11 mouse cellular contexts compared by ENCODE assay signal in genomic region chr12:24754693-24755092, GRCm38 (mm10). TPM values are rescaled to one million over a fixed set of nuclear protein-coding genes. Genes with fewer than 3 reads are reported as not detected.
DNase-seq lines count a peak whose midpoint lies in the region; TF ChIP-seq lines count a peak whose summit lies in the region.
"Had no signal": no experiment of that assay in that cellular context is flagged by ENCODE, and none has a peak within 500 bp of the region (broad histone marks: within the 10 kb centered on the region; RNA-seq: fewer than 3 reads in every experiment).

No protein-coding gene starts in this region.

- no peak for TF ChIP-seq CTCF in kidney, adult 2 months (conservative IDR thresholded peaks at IDR 0.05; ENCODE audit: insufficient read depth, insufficient read length, low read depth, low read length)
- TF ChIP-seq CTCF in thymus, adult 2 months (IDR thresholded peaks at IDR 0.05; ENCODE audit: borderline replicate concordance, control insufficient read depth, extremely low read depth, insufficient read depth, low read length, poor library complexity) = no peak

- peak; percentile 43 for DNase-seq in kidney, adult 2 months
- no peak for DNase-seq in kidney, adult 18-20 months
- DNase-seq in right cerebral cortex, postnatal 4 days = peak; percentile 19
- no peak for DNase-seq in right cerebral cortex, postnatal 25 days
- peak; percentile 16 to 24 for DNase-seq in kidney, postnatal 36 days
- DNase-seq in thymus, adult 2 months = no peak
- no peak for DNase-seq in heart, adult 18-20 months
- DNase-seq: adrenal gland, postnatal 25 days; retina, postnatal 1 day had no signal

- H3K27ac ChIP-seq in kidney, adult 2 months (ENCODE audit: insufficient read depth, low read depth, low read length) = no peak overlapping the region
- H3K27ac ChIP-seq in thymus, adult 2 months (ENCODE audit: control insufficient read depth, insufficient read depth, low read length) = no peak overlapping the region
- H3K27ac ChIP-seq: neural tube, embryonic 15.5 days had no signal

- H3K4me1 ChIP-seq in kidney, adult 2 months (ENCODE audit: control insufficient read depth, insufficient read depth, low read length) = no peaks in the 10 kb centered on the region
- peaks cover 5% of the 10 kb centered on the region for H3K4me1 ChIP-seq in thymus, adult 2 months (replicated peaks; ENCODE audit: control insufficient read depth, insufficient read depth, low read length)

- no peak for TF ChIP-seq POLR2A in kidney, adult 2 months (IDR thresholded peaks at IDR 0.05; ENCODE audit: low read depth, low read length)
- no peak for TF ChIP-seq POLR2A in thymus, adult 2 months (IDR thresholded peaks at IDR 0.05; ENCODE audit: control insufficient read depth, extremely low read depth, insufficient read depth, low read length, poor library complexity)

- WGBS in kidney, adult 2 months = 58% methylated on average over 5 of the region's 5 CpGs
- WGBS in thymus, adult 2 months = 88% methylated on average over 5 of the region's 5 CpGs

- no peaks in the 10 kb centered on the region for H3K36me3 ChIP-seq in kidney, adult 2 months (ENCODE audit: control insufficient read depth, insufficient read depth, low read length)
- H3K36me3 ChIP-seq in thymus, adult 2 months (ENCODE audit: control insufficient read depth, insufficient read depth, low read length) = no peaks in the 10 kb centered on the region
- H3K36me3 ChIP-seq: neural tube, embryonic 15.5 days had no signal

- no peak overlapping the region for H3K4me3 ChIP-seq in kidney, adult 2 months (ENCODE audit: insufficient read depth, low read depth, low read length)
- no peak overlapping the region for H3K4me3 ChIP-seq in thymus, adult 2 months (ENCODE audit: control insufficient read depth, insufficient read depth, low read length)
- H3K4me3 ChIP-seq: erythroblast, embryonic 14.5 days; neural tube, embryonic 15.5 days had no signal

- no peaks in the 10 kb centered on the region for H3K27me3 ChIP-seq in kidney, adult 2 months (replicated peaks; ENCODE audit: control insufficient read depth, insufficient read depth, low read length)
- H3K27me3 ChIP-seq in thymus, adult 2 months (ENCODE audit: control insufficient read depth, insufficient read depth, low read length) = no peaks in the 10 kb centered on the region
- H3K27me3 ChIP-seq: neural tube, embryonic 15.5 days had no signal

RNA-seq across cellular contexts. Expression of gene Rrm2, which starts 46.7 kb away (rescaled TPM):
- 1.3 and 1.6 TPM in 2 replicates for polyA plus RNA-seq in kidney, adult 2 months (2012; rRNA removed)
- 77.4 and 166 TPM in 2 replicates for polyA plus RNA-seq in thymus, adult 2 months (2012; rRNA removed)
- 1 to 10 TPM; 2.0 to 3.4 TPM for total RNA-seq in heart, adult 18-20 months (2021)

Comparison
In these comparisons a context has a peak if more than half of its experiments do, and no peak if none do; other contexts are left out.
1. DNase-seq: peak in kidney, adult 2 months (single experiment), right cerebral cortex, postnatal 4 days (single experiment) and kidney, postnatal 36 days (2 of 2); none in kidney, adult 18-20 months (single experiment), right cerebral cortex, postnatal 25 days (single experiment), thymus, adult 2 months (single experiment) and heart, adult 18-20 months (0 of 2).
2. RNA of gene Rrm2, which starts 46.7 kb away (polyA plus RNA-seq): 77.4 to 166 TPM in thymus, adult 2 months; 1.3 to 1.6 TPM in kidney, adult 2 months; every median in the first group is over 10 times any median in the second.